ENCODE assay signal across 9 mouse cellular contexts in genomic region chr10:93376457-93376941, GRCm38 (mm10).
A peak's percentile ranks its signal among the peaks of the same experiment; 100 is the strongest.
DNase-seq lines count a peak whose midpoint lies in the region; ATAC-seq and TF ChIP-seq lines count a peak whose summit lies in the region.
"Had no signal": no experiment of that assay in that cellular context is flagged by ENCODE, and none has a peak within 500 bp of the region (broad histone marks: within the 10 kb centered on the region; RNA-seq: fewer than 3 reads in every experiment).

No protein-coding gene starts in this region.

- TF ChIP-seq CTCF in stomach, postnatal 0 days (IDR thresholded peaks at IDR 0.05; ENCODE audit: low read depth), result no peak
- no peak for TF ChIP-seq CTCF in lung, embryonic 14.5 days (IDR thresholded peaks at IDR 0.05; ENCODE audit: low read depth)

- no peak for TF ChIP-seq EP300 in stomach, postnatal 0 days (optimal IDR thresholded peaks at IDR 0.05)

- H3K4me1 ChIP-seq in stomach, embryonic 16.5 days (ENCODE audit: control insufficient read depth, insufficient read depth, low read length), result peaks cover 3% of the 10 kb centered on the region; the same call in 1 of the 2 replicates
- H3K4me1 ChIP-seq in stomach, postnatal 0 days (replicated peaks; ENCODE audit: control insufficient read depth, insufficient read depth), result no peaks in the 10 kb centered on the region
- H3K4me1 ChIP-seq in lung, embryonic 14.5 days (ENCODE audit: insufficient read depth), result no peaks in the 10 kb centered on the region

- H3K4me2 ChIP-seq in stomach, embryonic 16.5 days (ENCODE audit: low read depth, low read length), result no peak overlapping the region
- no peak overlapping the region for H3K4me2 ChIP-seq in stomach, postnatal 0 days (replicated peaks; ENCODE audit: low read depth)
- H3K4me2 ChIP-seq in lung, embryonic 14.5 days, result no peak overlapping the region
- H3K4me2 ChIP-seq: liver, embryonic 13.5 days had no signal

- ATAC-seq in stomach, embryonic 16.5 days (ENCODE audit: insufficient read depth, low FRiP score), result no peak
- no peak for ATAC-seq in stomach, postnatal 0 days (ENCODE audit: low FRiP score, low TSS enrichment)
- 0 out of 2 replicates have a peak, but pooled peaks have one; percentile 35 for ATAC-seq in lung, embryonic 14.5 days (ENCODE audit: insufficient read depth)
- ATAC-seq: forebrain, embryonic 14.5 days had no signal

- H3K4me3 ChIP-seq in stomach, embryonic 16.5 days (replicated peaks; ENCODE audit: low read length), result no peak overlapping the region
- H3K4me3 ChIP-seq in stomach, postnatal 0 days (ENCODE audit: low read depth, low read length), result no peak overlapping the region
- H3K4me3 ChIP-seq in lung, embryonic 14.5 days (ENCODE audit: low read depth, low read length), result no peak overlapping the region
- H3K4me3 ChIP-seq: liver, embryonic 13.5 days had no signal

- 69% methylated on average over 7 of the region's 7 CpGs for WGBS in stomach, embryonic 16.5 days
- 62% methylated on average over 7 of the region's 7 CpGs for WGBS in stomach, postnatal 0 days
- WGBS in lung, embryonic 14.5 days, result 64% methylated on average over 7 of the region's 7 CpGs

- H3K9me3 ChIP-seq in stomach, embryonic 16.5 days (replicated peaks; ENCODE audit: control insufficient read depth, low read length), result no peaks in the 10 kb centered on the region
- no peaks in the 10 kb centered on the region for H3K9me3 ChIP-seq in stomach, postnatal 0 days (ENCODE audit: control insufficient read depth, low read length)
- H3K9me3 ChIP-seq in lung, embryonic 14.5 days (ENCODE audit: low read depth, low read length), result no peaks in the 10 kb centered on the region
- H3K9me3 ChIP-seq: liver, embryonic 13.5 days had no signal

- intact Hi-C loops in heart, postnatal 10 days (cut with DNase I), result loop anchor here (1.0 kb wide), 1 partner anchor 40 kb away; no protein-coding TSS in a partner anchor

- no peaks in the 10 kb centered on the region for H3K27me3 ChIP-seq in stomach, embryonic 16.5 days (ENCODE audit: control insufficient read depth, insufficient read depth, low read length)
- no peaks in the 10 kb centered on the region for H3K27me3 ChIP-seq in stomach, postnatal 0 days (ENCODE audit: control insufficient read depth, insufficient read depth, low read length)
- no peaks in the 10 kb centered on the region for H3K27me3 ChIP-seq in lung, embryonic 14.5 days (ENCODE audit: insufficient read depth, low read length)
- H3K27me3 ChIP-seq: liver, embryonic 13.5 days had no signal

- H3K9ac ChIP-seq in stomach, embryonic 16.5 days (ENCODE audit: low read length), result no peak overlapping the region
- H3K9ac ChIP-seq in stomach, postnatal 0 days (ENCODE audit: low read length), result no peak overlapping the region
- H3K9ac ChIP-seq in lung, embryonic 14.5 days, result no peak overlapping the region
- H3K9ac ChIP-seq: liver, embryonic 13.5 days had no signal

- H3K27ac ChIP-seq in stomach, embryonic 16.5 days (ENCODE audit: low read length), result peak overlapping the region; percentile 46
- H3K27ac ChIP-seq in stomach, postnatal 0 days (replicated peaks), result no peak overlapping the region
- peak overlapping the region; percentile 61; the same call in 1 of the 2 replicates for H3K27ac ChIP-seq in lung, embryonic 14.5 days (ENCODE audit: low read depth)
- H3K27ac ChIP-seq: liver, embryonic 13.5 days had no signal

- DNase-seq in stomach, postnatal 0 days (ENCODE audit: low spot score), result no peak
- peak; percentile 30 to 41 for DNase-seq in heart, postnatal 10 days
- peak; percentile 49 for DNase-seq in lung, embryonic 14.5 days
- no peak for DNase-seq in retina, postnatal 1 day
- DNase-seq in urinary bladder, adult 18-20 months (ENCODE audit: low spot score in 2 of 2), result no peak
- DNase-seq in spleen, postnatal 36 days (ENCODE audit: low spot score in 2 of 2), result no peak
- DNase-seq: liver, embryonic 13.5 days had no signal

- H3K36me3 ChIP-seq in stomach, embryonic 16.5 days (ENCODE audit: control insufficient read depth, insufficient read depth, low read length), result no peaks in the 10 kb centered on the region
- H3K36me3 ChIP-seq in stomach, postnatal 0 days (ENCODE audit: control insufficient read depth, insufficient read depth, low read length), result no peaks in the 10 kb centered on the region
- no peaks in the 10 kb centered on the region for H3K36me3 ChIP-seq in lung, embryonic 14.5 days (ENCODE audit: insufficient read depth)
- H3K36me3 ChIP-seq: liver, embryonic 13.5 days had no signal

Comparison
In these comparisons a context has a peak if more than half of its experiments do, and no peak if none do; other contexts are left out.
1. DNase-seq: peak in heart, postnatal 10 days (2 of 2) and lung, embryonic 14.5 days (single experiment); none in stomach, postnatal 0 days (single experiment), retina, postnatal 1 day (single experiment), urinary bladder, adult 18-20 months (0 of 2) and spleen, postnatal 36 days (0 of 2).